Mouse (Mus musculus): ENCODE measurements at regions not wholly inside any gene's neighbourhood (a gene's known extent, or its start where the extent isn't known, plus 50 kb on each side); places are given as distances from the start of the nearest gene placed in this dataset.

GRCm38 (mm10) chr6:50821401-50822235, 167.4 kb upstream of the Npvf start:
- no peak for TF ChIP-seq CTCF (IDR thresholded peaks at IDR 0.05; ENCODE audit: control insufficient read depth, insufficient read depth, low read length)
- no peak for TF ChIP-seq POLR2A (IDR thresholded peaks at IDR 0.05; ENCODE audit: borderline replicate concordance, control insufficient read depth, low read depth, low read length)

Data from bone marrow, adult 2 months (tissue).